Mouse (Mus musculus) layer of hippocampus, adult 9-11 months (tissue): ENCODE data around the gene Slc15a5.
"Not testable (repeated sequence)": the region's sequence is repeated elsewhere in the genome, so short reads cannot be mapped to it uniquely, and the experiment has no call there.

Experiments
- DNase-seq: peaks from one replicate; pipeline ENCODE4 v3.0.0; 2022

Slc15a5 gene

DNA sequence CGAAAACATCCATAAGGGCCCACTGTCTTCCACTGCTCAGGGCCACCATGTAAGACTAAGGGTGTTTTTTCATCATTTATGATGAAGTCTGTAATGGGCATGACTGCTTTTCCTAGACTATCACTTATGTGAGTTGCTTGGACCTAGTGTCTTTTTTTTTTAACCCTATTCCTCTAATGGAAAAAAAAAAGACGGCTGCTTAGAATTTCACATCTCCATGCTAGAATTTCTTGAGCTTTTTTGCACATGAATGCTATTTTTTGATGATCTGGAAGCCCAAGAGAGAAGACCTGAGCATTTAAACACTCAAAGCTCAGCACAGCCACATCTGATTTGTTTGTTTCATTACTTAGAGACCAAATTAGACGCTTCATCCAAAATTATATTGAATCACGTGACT, at the start of gene Slc15a5:
Gene Slc15a5 (minus strand): TSS at position 101 of the 400 bp plus-strand sequence.
- DNase-seq: no peak

DNA sequence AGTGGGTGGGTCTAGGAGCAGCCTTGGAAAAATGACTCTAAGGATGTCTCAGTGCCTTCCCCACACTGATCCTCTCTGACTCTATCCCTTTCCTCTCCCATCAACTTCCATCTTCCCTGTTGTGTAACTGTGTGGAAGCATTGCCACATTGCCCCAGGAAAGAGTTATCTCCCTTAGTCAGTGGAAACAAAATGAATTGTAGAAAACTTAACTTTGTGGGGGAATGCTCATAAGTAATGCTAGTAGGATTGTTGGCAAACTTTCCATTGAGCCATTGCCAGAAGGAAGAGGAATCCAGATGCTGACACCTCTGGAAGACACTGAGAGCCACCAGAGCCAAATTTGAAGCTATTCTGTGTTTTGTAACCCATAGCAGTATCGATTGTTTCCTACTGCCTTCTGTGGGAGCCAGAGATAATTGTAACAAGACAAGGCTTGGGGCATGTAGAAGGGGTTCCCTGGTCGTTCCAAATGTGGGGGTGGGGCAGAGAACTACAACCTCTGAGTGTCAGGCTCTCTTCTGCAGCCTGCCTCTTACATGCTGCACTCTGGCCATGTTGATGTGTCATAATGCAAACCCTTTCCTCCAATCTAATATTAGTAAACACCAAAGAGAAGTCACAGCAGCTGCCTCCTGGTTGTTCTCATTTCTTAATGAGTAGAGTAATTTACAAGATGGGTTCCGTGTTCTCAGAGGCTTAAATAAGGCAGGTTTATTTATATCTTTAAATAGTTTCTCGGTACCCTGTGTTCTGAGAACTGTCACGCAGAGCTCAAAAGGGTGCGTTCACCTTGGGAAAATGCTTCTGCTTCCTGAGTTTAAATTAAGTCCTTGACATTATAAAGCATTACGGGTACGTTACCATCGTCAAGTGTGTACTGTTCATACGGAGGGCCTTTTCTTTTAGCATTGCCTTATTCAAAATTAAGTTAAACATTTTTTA, 48.9 kb upstream of the Slc15a5 start:
- no peak for DNase-seq

DNA sequence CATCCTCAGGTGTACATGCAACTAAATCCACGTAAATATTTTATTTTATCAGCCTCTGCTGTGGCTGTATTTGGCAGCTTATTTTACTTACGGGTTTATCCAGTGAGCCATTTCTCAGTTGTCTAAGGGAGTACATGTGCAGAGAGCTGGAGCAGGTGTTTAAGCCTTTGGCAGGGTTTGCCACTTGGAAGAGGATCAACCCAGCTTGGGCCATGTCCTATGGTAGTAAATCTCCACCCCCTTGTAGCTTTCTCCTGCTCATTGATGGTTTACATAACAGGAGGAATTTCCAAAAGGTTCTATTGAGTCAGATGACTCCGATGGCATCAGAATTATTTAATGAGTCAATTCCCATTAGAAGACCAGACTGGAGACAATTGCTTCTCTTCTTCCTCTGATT, 37.8 kb upstream of the Slc15a5 start:
- DNase-seq: no peak

DNA sequence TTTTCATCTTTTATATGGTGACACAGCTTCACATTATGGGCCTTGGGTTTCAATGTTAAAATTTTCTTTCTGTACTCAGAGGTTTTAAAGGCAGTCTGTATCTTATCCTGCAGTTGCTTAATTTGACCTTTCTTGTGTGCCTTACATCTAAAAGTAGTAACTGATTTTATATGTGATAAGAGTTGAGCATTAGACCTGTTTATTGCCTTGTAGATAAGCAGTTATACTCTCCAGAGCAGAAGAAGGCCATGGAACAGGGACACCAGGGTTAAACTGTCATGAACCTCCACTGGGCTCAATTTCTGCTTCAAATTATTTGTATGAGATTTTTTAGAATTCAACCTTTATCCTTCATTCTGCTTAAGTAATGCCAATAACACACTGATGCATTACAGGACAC, 24.8 kb upstream of the Slc15a5 start:
- no peak for DNase-seq

DNA sequence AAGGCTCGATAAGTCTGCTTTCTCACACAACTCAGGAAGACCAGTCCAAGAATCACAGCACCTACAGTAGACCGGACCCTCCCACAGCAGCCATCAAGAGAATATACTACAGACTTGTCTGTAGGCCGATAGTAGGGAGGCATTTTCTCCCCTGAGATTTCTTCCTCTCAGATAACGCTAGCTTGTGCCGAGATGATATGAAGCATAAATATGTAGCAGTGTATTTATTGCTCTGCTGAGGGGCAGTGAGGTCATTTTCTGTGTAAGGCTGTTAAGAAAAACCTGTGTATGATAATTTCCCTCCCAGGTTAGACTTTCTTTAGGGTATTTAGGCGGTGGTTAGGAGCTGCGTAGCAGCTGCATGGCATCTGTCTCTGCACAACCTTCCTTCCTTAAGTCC, 23.2 kb upstream of the Slc15a5 start:
- DNase-seq: no peak

DNA sequence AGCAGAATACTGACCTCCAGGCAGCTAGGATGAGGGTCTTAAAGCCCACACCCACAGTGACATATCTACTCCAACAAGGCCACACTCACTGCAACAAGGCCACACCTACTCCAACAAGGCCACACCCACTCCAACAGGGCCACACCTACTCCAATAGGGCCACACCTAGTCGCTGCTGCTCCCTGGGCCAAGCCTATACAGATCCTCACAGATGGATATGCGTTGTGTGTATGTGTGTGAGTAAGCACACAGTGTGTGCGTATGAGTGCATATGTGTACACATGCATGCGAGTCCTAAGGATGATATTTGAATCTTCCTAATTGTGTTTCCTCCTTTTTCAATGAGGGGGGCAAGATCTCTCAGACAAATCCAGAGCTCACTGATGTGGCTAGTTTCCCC, 22.1 kb upstream of the Slc15a5 start:
- no peak for DNase-seq

DNA sequence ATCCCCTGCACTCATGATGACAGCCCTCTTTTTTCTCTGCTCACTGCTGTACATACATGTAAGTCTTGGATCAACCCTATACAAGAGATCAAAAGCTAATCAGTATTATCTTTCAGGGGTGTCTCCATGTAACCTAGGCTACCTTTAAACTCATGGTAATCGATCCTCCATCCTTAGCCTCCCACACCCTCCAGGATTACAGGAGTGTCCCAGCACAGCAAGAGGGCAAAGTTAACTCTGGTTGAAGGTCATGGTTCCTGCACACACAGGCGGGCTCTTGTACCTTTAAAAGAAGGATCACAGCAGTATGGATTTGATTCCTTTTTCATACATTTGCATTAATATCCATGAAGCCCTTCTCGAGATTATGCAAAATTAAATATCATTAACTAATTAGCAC, 19.9 kb upstream of the Slc15a5 start:
- no peak for DNase-seq

DNA sequence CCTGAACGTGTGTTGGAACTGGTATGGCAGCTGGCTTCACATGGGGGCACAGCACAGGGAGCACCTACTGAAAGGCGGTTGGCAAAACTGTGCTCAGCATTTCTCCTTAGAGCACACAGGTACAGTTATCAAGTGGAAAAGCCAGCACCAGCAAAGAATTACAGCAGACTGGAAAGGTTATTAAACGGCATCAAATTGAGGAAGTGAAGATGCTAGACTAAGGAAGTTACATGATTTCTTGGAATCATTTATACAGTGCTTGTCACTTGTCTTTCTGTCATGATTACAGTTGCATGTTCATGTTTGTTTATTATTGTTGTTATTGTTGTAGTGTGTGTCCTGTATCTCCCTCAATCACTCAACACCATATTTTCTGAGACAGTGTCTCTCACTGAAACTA, 15.3 kb upstream of the Slc15a5 start:
- no peak for DNase-seq

DNA sequence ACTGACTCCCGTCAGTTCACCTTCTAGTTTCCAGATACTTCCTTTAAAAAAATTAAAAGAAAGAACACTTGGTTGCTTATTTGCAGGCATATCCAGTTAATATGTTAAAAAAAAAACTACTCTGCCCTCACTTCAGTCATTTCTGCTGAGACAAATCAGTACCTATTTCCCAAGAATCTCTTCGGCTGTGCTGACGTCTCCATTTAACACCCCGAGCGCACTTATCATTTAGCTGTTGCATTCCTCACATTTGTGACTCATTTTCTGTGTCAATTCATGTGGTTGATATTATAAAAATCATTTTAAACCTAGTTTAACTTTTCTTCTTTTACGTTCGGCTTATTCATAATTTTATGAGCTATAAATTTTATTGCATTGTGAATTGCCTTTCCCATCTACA, 12.7 kb upstream of the Slc15a5 start:
- no peak for DNase-seq

DNA sequence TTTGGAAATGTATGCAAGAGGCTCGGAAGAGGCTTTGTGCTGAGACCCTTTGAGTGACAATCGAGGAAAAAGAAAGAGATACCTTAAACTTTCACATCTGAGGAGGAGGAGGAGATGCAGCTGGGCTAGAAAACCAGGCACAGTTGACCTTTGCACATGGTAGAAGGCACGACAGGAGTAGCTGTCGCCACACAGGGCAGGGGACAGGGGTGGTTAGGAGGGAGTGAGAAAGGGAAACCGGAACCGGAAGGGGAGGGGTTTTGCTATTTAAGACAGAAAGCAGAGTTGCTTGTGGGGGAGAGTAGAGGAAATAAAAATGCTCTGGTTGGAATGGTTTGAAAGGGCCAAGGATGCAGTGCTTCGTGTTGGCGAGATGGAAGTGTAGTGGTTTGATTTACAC, 9.4 kb upstream of the Slc15a5 start:
- DNase-seq: no peak

DNA sequence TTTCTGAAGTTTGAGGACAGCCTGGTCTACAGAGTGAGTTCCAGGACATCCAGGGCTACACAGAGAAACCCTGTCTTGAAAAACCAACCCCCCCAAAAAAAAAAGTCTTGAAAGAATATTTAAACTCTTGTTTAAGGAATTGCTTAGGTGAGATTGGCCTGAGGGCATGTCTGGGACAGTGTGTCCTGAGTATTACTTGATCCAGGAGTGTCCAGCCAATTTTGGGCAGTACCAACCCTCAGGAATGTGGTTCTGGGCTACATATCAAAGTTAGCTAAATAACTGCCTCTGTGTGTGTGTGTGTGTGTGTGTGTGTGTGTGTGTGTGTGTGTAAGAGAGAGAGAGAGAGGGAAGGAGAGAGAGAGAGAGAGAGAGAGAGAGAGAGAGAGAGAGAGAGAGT, 6.7 kb upstream of the Slc15a5 start:
- not testable (repeated sequence) for DNase-seq

DNA sequence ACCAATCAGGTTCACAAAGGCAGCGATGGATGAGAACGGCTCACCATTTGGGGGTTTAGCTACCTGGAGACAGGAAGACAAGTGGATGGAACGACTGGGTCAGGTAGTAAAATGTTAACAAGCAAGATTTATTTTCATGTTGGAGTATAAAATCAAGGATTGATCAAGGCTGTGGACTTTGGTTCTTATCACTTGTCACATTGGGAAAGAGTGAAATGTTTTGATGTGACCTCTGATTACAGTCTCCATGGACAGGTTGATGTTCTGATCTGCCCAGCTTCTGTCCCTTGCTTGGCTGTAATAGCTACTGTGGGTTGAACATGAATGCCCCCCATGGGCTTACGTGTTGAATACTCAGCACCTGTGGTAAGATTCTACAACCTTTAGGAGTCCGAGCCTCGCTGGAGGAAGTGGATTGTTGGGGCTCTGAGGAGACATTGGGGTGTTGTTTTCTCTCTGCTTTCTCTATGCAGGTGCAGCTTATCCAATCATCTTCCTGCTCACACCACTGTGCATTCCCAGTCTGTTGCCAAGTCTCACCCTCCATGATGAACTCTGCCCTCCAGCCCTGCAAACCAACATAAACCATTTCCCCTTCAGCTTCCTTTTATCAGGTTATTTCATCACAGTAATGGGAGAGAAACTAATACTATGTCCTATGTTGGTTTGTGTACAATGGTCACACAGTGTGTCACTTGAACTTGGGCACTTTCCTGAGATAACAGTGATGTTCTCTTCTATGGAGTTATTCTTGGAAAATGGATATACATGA, 1.2 kb upstream of the Slc15a5 start:
- DNase-seq: no peak

DNA sequence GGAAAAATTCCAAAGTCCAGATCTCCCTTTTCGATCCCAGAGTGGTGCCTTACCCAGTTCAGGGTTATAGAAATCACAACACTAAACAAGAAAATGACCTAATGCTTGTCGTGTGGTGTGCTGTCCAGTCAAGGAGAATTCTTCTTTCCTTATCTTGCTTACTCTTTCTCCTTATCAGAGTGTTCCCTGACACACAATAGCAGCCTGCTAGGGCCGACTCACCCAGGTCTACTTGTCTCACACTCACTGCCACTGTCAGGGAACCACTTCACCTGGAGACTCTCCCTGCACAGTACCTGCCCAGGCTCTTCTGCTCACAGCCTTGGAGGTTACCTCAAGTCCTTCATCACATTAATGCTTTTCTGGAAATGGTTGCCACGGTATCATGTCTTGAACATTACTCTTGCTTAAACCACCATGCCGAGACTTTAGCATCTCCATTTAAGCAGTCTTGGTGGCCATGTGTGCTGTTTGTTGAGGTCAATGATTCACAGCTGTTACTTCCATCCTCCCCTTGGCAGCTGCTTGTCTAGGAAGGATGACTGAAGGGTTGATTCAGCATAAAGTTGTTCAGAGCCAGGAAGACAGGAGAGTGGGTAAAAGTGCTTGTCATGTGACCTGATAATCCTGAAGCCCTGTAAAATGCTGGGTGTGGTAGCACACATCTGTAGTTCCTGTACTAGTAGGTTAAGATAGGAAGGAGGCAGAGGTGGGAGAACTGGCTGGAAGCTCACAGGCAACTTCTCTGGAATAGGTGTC, 1.9 kb downstream of the Slc15a5 start:
- no peak for DNase-seq

DNA sequence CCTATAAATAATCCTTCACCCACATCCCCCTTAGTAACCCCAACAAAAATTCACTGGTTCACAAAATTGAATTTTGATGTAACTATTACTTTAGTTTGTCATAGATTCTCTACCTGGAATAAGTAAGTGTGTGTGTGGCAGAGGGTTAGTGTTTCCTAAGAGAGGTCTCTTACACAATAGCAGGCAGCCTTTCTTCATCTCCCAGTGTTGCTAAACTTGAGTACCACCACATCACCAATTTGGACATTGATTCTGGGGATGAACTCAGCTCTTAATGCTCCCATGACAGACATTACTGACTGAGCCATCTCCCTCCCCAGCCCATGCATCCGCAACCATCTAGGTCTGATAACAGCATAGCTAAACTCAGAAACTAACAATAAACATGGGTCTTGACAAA, 4.0 kb downstream of the Slc15a5 start:
- no peak for DNase-seq

DNA sequence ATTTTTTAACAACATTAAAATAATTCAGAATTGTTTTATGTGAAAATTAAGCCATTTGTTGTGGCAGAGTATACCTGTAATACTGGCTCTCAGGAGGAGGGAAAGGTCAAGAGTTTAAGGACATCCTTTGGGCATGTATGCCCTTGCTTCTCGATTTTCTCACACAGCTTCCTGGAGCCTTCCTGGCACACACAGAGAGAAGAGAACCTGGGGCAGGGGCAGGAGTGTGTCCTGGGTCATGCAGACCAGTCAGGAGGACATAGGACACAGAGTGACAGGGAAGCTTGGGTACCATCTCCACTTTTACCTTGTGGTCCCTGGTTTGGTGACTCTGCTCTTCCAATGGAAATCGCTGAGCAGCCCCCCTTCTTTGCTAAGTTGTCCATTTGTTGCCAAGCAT, 6.2 kb downstream of the Slc15a5 start:
- no peak for DNase-seq

DNA sequence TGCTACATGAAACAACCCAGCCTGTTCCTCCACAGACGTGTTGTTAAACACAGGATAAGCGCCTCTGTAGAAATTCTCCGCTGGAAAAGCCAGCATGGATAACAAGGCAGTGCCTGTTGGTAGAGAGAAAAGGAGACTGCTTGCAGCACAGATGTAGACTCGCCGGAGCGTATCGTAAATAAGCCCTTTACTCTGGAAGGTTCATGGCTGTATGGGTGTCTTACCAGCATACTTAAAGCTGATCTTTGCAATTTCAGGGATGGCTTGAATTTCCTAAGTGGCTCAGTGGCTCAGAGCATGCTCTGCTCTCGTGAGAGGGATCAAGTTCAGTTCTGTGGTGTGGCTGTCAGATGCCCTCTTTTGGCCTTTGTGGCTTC, 6.8 kb downstream of the Slc15a5 start:
- DNase-seq: no peak

DNA sequence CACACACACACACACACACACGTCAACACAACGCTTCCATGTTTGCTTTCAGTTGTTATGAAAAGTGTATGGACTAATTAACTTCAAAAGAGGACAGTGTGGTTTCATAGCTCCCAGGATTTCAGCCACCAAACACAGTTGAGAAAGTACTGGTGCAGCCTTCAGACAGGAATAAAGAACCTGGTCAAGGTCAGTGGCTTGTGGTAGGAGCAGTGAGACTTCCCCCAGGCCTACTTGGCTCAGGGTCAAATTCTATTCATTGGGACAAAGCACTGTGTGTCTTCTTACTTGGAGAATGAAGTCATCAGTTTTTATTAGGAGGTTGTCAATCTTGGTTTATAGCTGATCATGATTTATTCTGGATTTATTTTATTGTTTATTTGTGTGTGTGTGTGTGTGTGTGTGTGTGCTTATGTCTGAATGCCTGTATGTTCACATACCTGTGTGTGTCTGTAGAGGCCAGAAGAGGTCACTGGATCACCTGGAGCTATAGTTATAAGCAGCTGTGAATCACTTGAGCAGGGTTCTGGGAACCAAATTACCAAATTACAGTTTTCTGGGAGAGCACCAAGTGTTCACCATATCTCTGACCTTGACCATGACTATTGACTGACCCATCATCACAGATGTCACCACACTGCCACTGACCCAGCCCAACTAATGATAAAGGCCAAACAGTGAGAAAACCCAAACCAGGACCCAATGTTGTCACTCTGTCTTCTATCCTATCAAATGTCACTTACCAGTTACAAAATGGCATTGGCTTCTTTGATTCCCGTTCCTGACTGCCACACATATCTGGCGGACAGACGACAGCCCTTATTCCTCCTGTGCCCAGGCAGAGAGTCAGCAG, 7.4 kb downstream of the Slc15a5 start:
- no peak for DNase-seq

DNA sequence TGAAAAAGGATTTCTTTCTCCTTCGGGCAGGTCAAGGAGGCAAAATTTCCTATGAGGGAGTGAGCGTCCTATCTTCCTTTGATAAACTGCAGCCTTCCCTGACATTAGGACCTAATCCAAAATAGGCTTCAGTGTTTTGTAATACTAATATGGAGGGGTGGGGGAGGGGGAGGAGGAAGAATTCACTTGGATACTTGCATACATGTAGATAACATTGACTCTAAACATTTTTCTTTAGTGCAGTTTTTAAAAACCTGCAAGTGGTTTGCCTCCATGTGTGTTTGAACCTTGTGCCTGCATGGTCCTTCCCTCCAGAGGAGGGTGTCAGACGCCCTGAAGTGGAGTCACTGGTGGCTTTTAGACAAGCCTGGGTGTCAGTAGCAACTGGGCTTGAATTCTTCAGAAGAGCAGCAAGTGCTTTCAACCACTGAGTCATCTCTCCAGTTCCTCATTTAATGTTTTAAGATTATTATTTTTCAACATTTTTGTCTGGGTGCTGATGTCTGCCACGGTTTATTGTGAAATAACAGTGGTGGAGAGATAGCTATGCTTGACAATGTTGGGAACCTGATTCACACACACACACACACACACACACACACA, 8.1 kb downstream of the Slc15a5 start:
- DNase-seq: no peak

DNA sequence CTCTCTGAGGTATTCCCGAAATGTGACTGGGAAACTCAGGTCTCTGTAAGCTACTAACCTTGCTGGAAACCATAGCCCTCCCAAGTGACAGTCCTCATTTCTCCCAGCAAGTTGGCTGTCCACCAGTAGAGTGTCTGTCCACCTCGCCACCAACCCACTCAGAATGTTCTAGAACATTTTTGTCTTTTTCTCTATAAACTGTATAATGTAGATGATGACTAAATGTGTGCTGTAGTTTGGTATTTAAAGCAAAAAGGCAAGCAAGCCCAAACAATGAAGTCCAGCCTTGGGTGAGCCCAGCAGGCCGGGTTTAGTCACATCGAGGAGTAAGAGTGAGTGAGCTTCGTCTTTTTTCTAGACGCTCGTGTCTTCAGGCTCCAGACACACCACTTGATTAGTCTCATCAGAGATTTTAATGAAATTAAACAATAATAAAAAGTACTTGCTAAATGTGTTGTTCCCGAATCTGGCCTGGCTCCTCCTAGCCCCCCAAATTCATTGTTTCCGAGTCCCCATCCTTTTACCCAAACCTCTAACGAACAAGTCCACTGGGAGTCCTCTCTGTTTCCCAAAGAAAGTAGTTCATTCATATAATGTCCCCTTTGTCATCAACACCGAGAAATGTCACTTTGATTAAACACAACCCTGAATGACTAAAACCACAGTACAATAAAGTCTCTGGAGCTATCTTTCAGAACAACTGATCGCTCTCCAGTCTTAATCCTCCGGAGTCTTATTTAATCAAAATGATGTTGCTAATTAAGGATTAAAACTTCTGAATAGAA, 8.8 kb downstream of the Slc15a5 start:
- no peak for DNase-seq

DNA sequence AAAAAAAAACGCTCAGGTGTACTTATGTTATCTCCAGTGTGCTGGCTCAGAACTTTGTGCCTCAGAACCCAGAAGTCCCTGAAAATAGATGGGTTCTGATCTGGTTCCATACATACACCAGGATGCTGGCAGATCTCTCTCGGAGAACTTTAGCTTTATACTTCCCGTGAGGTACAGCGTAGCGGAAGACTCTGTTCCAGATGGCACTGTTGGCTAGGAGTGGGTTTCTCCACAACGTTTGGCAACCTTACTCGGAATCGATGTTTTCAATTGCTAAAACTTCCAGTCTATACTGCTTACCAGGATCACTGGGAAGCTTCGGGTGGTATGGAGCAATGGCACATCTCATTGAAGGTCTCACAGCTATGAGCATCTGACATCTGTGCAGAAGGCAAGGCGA, 9.8 kb downstream of the Slc15a5 start:
- peak; percentile 20 for DNase-seq

DNA sequence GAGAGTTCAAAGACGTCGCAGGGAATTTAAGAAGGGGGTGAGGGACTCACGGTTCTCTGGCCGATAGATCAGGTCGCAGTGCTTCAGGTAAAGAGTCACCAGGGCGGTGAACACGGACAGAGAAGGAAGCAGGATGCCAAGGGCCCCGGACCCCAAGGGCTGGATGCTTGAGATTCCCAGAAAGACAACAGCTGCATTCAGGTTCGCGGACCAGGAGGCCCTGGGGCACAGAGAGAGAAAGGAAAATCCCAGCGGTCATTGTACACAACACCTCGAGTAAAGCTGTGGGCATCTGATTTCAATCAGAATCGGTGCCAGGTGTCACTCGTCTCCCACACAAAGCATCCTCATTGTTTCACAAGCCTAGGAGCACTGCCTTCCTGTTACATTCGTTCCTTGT, 24.1 kb downstream of the Slc15a5 start:
- DNase-seq: no peak
